Mouse (Mus musculus) forebrain, embryonic 12.5 days (tissue): Measurements from ENCODE around the gene Flot2. TPM values are rescaled to one million over a fixed set of nuclear protein-coding genes. Genes with fewer than 3 reads are reported as not detected.

Experiments
- ATAC-seq: fragments of 200-750 bp; cut with Nextera tagmentation; 2 replicates; pipeline ENCODE4 v1.8.0; 2017; ENCODE audit warnings: moderate TSS enrichment; ENCODE audit not compliant: low FRiP score
- H3K27ac ChIP-seq: fragments of 300-500 bp; sonication (generic); 2 replicates; pipeline ENCODE4 v1.5.1; 2016; ENCODE audit warnings: mild to moderate bottlenecking
- H3K27me3 ChIP-seq: fragments of 300-500 bp; sonication (generic); 2 replicates; pipeline ENCODE4 v1.6.1; 2016; ENCODE audit warnings: mild to moderate bottlenecking
- H3K36me3 ChIP-seq: fragments of 300-500 bp; sonication (generic); replicated peaks from 2 replicates; pipeline ENCODE4 v1.6.1; 2016; ENCODE audit warnings: mild to moderate bottlenecking
- H3K4me1 ChIP-seq: fragments of 300-500 bp; sonication (generic); 2 replicates; pipeline ENCODE4 v1.6.1; 2016
- H3K4me2 ChIP-seq: fragments of 300-500 bp; sonication (generic); 2 replicates; pipeline ENCODE4 v1.6.1; 2016; ENCODE audit warnings: mild to moderate bottlenecking, moderate library complexity
- H3K4me3 ChIP-seq: fragments of 300-500 bp; sonication (generic); replicated peaks from 2 replicates; pipeline ENCODE4 v1.5.1; 2016; ENCODE audit warnings: mild to moderate bottlenecking
- H3K9ac ChIP-seq: fragments of 300-500 bp; sonication (generic); 2 replicates; pipeline ENCODE4 v1.6.1; 2016; ENCODE audit warnings: mild to moderate bottlenecking
- H3K9me3 ChIP-seq: fragments of 300-500 bp; sonication (generic); 2 replicates; pipeline ENCODE4 v1.6.1; 2016
- WGBS: fragments of 180-500 bp; shearing (Covaris S2); methylation state at CpG from one replicate; pipeline ENCODE4 v1.1.7; 2016; 5-methylcytosine and 5-hydroxymethylcytosine counted together
- polyA plus RNA-seq: library from polyadenylated mRNA; unstranded; fragments of >200 nt; fragmentation: Nextera tagmentation; extraction: Ambion mirVana; gene quantifications from 2 replicates; pipeline ENCODE4 v1.2.1, GENCODE M21; 2016

Gene Flot2
- 68.5 and 69.2 TPM in 2 replicates for polyA plus RNA-seq

- Histone ChIP-seq H3K9me3 (no peaks in the 10 kb centered on the region), H3K9ac (peak within 1 kb of the TSS; percentile 95), H3K4me1 (peaks cover 36% of the 10 kb centered on the region), H3K4me3 (peak within 1 kb of the TSS; percentile 91), H3K36me3 (peaks cover 29% of the 10 kb centered on the region), H3K4me2 (peak within 1 kb of the TSS; percentile 81), H3K27ac (peak within 1 kb of the TSS; percentile 82), H3K27me3 (no peaks in the 10 kb centered on the region)
- peak; percentile 91 for ATAC-seq
- WGBS = 3% methylated on average over 55 of the region's 55 CpGs
Measured at GRCm38 (mm10) chr11:78037831-78038752, at the start of gene Flot2. TSS of gene Flot2 (plus strand) at chr11:78037931.

- Histone ChIP-seq H3K9ac (no peak overlapping the region), H3K27ac (no peak overlapping the region), H3K36me3 (peaks cover 53% of the 10 kb centered on the region), H3K9me3 (no peaks in the 10 kb centered on the region), H3K4me1 (peaks cover 20% of the 10 kb centered on the region), H3K4me2 (no peak overlapping the region), H3K4me3 (no peak overlapping the region), H3K27me3 (no peaks in the 10 kb centered on the region)
- no peak for ATAC-seq
- 95% methylated on average over 13 of the region's 13 CpGs for WGBS
Measured at GRCm38 (mm10) chr11:77989071-77989690, 48.5 kb upstream of the Flot2 start.

GRCm38 (mm10) chr11:77995556-77995955, 42.2 kb upstream of the Flot2 start:
- peaks cover 21% of the 10 kb centered on the region for H3K36me3 ChIP-seq
- H3K9me3 ChIP-seq = no peaks in the 10 kb centered on the region
- H3K4me1 ChIP-seq = no peaks in the 10 kb centered on the region
- no peaks in the 10 kb centered on the region for H3K27me3 ChIP-seq
- no peak overlapping the region for H3K9ac ChIP-seq
- H3K27ac ChIP-seq = no peak overlapping the region
- no peak overlapping the region for H3K4me2 ChIP-seq
- 91% methylated on average over 1 of the region's 1 CpGs for WGBS
- H3K4me3 ChIP-seq = no peak overlapping the region
- no peak for ATAC-seq

GRCm38 (mm10) chr11:78006446-78006845, 31.3 kb upstream of the Flot2 start:
- 97% methylated on average over 5 of the region's 5 CpGs for WGBS
- H3K4me1 ChIP-seq = peaks cover 4% of the 10 kb centered on the region; the same call in 1 of the 2 replicates
- ATAC-seq = no peak
- H3K4me2 ChIP-seq = no peak overlapping the region
- H3K4me3 ChIP-seq = no peak overlapping the region
- no peak overlapping the region for H3K9ac ChIP-seq
- no peaks in the 10 kb centered on the region for H3K9me3 ChIP-seq
- H3K27ac ChIP-seq = no peak overlapping the region
- H3K27me3 ChIP-seq = no peaks in the 10 kb centered on the region
- H3K36me3 ChIP-seq = peaks cover 71% of the 10 kb centered on the region

- Histone ChIP-seq H3K4me3 (no peak overlapping the region), H3K4me2 (no peak overlapping the region), H3K36me3 (peaks cover 92% of the 10 kb centered on the region), H3K4me1 (no peaks in the 10 kb centered on the region), H3K27me3 (no peaks in the 10 kb centered on the region), H3K9me3 (no peaks in the 10 kb centered on the region), H3K9ac (no peak overlapping the region), H3K27ac (peak overlapping the region; percentile 54; the same call in 1 of the 2 replicates)
- 26% methylated on average over 4 of the region's 4 CpGs for WGBS
- peak; percentile 65; the same call in 1 of the 2 replicates for ATAC-seq
Measured at GRCm38 (mm10) chr11:78019676-78020075, 18.1 kb upstream of the Flot2 start.

GRCm38 (mm10) chr11:78023607-78024006, 14.1 kb upstream of the Flot2 start:
- Histone ChIP-seq H3K4me3 (no peak overlapping the region), H3K36me3 (peaks cover 90% of the 10 kb centered on the region), H3K4me1 (no peaks in the 10 kb centered on the region), H3K4me2 (no peak overlapping the region), H3K27me3 (no peaks in the 10 kb centered on the region), H3K9me3 (no peaks in the 10 kb centered on the region), H3K27ac (no peak overlapping the region), H3K9ac (no peak overlapping the region)
- no peak for ATAC-seq
- 85% methylated on average over 8 of the region's 8 CpGs for WGBS

- 89% methylated on average over 8 of the region's 8 CpGs for WGBS
- H3K36me3 ChIP-seq = peaks cover 57% of the 10 kb centered on the region
- H3K9ac ChIP-seq = no peak overlapping the region
Measured at GRCm38 (mm10) chr11:78029240-78029639, 8.5 kb upstream of the Flot2 start.

GRCm38 (mm10) chr11:78030600-78030999, 7.1 kb upstream of the Flot2 start:
- Histone ChIP-seq H3K4me2 (no peak overlapping the region), H3K4me3 (no peak overlapping the region), H3K27ac (no peak overlapping the region), H3K9me3 (no peaks in the 10 kb centered on the region), H3K27me3 (no peaks in the 10 kb centered on the region), H3K9ac (no peak overlapping the region), H3K4me1 (peaks cover 29% of the 10 kb centered on the region), H3K36me3 (peaks cover 56% of the 10 kb centered on the region)
- ATAC-seq = no peak
- 71% methylated on average over 2 of the region's 2 CpGs for WGBS

More at GRCm38 (mm10) chr11:78029240-78029639, 8.5 kb upstream of the Flot2 start:
- no peaks in the 10 kb centered on the region for H3K27me3 ChIP-seq
- no peak for ATAC-seq
- no peak overlapping the region for H3K4me2 ChIP-seq
- peaks cover 27% of the 10 kb centered on the region for H3K4me1 ChIP-seq
- H3K4me3 ChIP-seq = no peak overlapping the region
- no peak overlapping the region for H3K27ac ChIP-seq
- no peaks in the 10 kb centered on the region for H3K9me3 ChIP-seq

- H3K27me3 ChIP-seq = no peaks in the 10 kb centered on the region
- H3K36me3 ChIP-seq = peaks cover 48% of the 10 kb centered on the region
- H3K4me2 ChIP-seq = peak overlapping the region; percentile 91
- ATAC-seq = no peak
- peaks cover 29% of the 10 kb centered on the region for H3K4me1 ChIP-seq
- 45% methylated on average over 6 of the region's 6 CpGs for WGBS
- H3K9me3 ChIP-seq = no peaks in the 10 kb centered on the region
- H3K4me3 ChIP-seq = peak overlapping the region; percentile 68
- no peak overlapping the region for H3K9ac ChIP-seq
- peak overlapping the region; percentile 95 for H3K27ac ChIP-seq
Measured at GRCm38 (mm10) chr11:78031389-78031788, 6.3 kb upstream of the Flot2 start.

- WGBS = under 1% methylated on average over 96 of the region's 96 CpGs
- Histone ChIP-seq H3K27me3 (no peaks in the 10 kb centered on the region), H3K4me3 (peak within 1 kb of the TSS; percentile 68), H3K9me3 (no peaks in the 10 kb centered on the region), H3K4me2 (peak within 1 kb of the TSS; percentile 91), H3K4me1 (peaks cover 33% of the 10 kb centered on the region), H3K9ac (peak within 1 kb of the TSS; percentile 86), H3K27ac (peak within 1 kb of the TSS; percentile 95), H3K36me3 (peaks cover 43% of the 10 kb centered on the region)
- peak; percentile 89 for ATAC-seq
Measured at GRCm38 (mm10) chr11:78031947-78032808, 5.6 kb upstream of the Flot2 start, which contains the start of gene Dhrs13. TSS of gene Dhrs13 (plus strand) at chr11:78032280.

- Histone ChIP-seq H3K9me3 (no peaks in the 10 kb centered on the region), H3K4me3 (peak overlapping the region; percentile 68), H3K4me1 (peaks cover 38% of the 10 kb centered on the region), H3K27me3 (no peaks in the 10 kb centered on the region), H3K27ac (peak overlapping the region; percentile 95), H3K4me2 (peak overlapping the region; percentile 91), H3K36me3 (peaks cover 37% of the 10 kb centered on the region), H3K9ac (peak overlapping the region; percentile 86)
- WGBS = 6% methylated on average over 5 of the region's 5 CpGs
- ATAC-seq = no peak
Measured at GRCm38 (mm10) chr11:78032809-78033195, 4.9 kb upstream of the Flot2 start.
